ENCODE assay signal across 15 mouse cellular contexts in genomic region chr1:66939668-66940400, GRCm38 (mm10). TPM values are rescaled to one million over a fixed set of nuclear protein-coding genes. Genes with fewer than 3 reads are reported as not detected.
DNase-seq lines count a peak whose midpoint lies in the region; TF ChIP-seq lines count a peak whose summit lies in the region.
"Had no signal": no experiment of that assay in that cellular context is flagged by ENCODE, and none has a peak within 500 bp of the region (broad histone marks: within the 10 kb centered on the region; RNA-seq: fewer than 3 reads in every experiment).

No protein-coding gene starts in this region.

- no peak for TF ChIP-seq POLR2A in kidney, adult 2 months (IDR thresholded peaks at IDR 0.05; ENCODE audit: low read depth, low read length)

- H3K27ac ChIP-seq in kidney, adult 2 months (ENCODE audit: insufficient read depth, low read depth, low read length): no peak overlapping the region
- H3K27ac ChIP-seq: limb, embryonic 15.5 days had no signal

- no peak overlapping the region for H3K4me3 ChIP-seq in kidney, adult 2 months (ENCODE audit: insufficient read depth, low read depth, low read length)
- H3K4me3 ChIP-seq: limb, embryonic 15.5 days had no signal

- DNase-seq in kidney, adult 2 months: peak; percentile 4
- DNase-seq in kidney, postnatal 10 days: no peak
- peak; percentile 33 for DNase-seq in gastrocnemius, postnatal 25 days
- peak; percentile 21 for DNase-seq in heart, postnatal 4 days
- DNase-seq in skeletal muscle tissue, adult 2 months (ENCODE audit: low read depth, low spot score): peak; percentile 90
- DNase-seq in lung, postnatal 14 days: no peak
- DNase-seq in B cell, adult 2 months: no peak
- DNase-seq: cerebellum, adult 11-12 months; kidney, adult 11 months; kidney, postnatal 36 days; lung, adult 18-20 months; thymus, adult 18-20 months had no signal

- no peaks in the 10 kb centered on the region for H3K27me3 ChIP-seq in kidney, adult 2 months (replicated peaks; ENCODE audit: control insufficient read depth, insufficient read depth, low read length)
- H3K27me3 ChIP-seq: limb, embryonic 15.5 days had no signal

- WGBS in kidney, adult 2 months: 55% methylated on average over 12 of the region's 12 CpGs

- H3K4me1 ChIP-seq in kidney, adult 2 months (ENCODE audit: control insufficient read depth, insufficient read depth, low read length): no peaks in the 10 kb centered on the region

- H3K36me3 ChIP-seq in kidney, adult 2 months (ENCODE audit: control insufficient read depth, insufficient read depth, low read length): no peaks in the 10 kb centered on the region
- H3K36me3 ChIP-seq: limb, embryonic 15.5 days had no signal

- TF ChIP-seq CTCF in kidney, adult 2 months (conservative IDR thresholded peaks at IDR 0.05; ENCODE audit: insufficient read depth, insufficient read length, low read depth, low read length): no peak

RNA-seq across cellular contexts. Expression of gene Myl1, which starts 5.4 kb away (rescaled TPM):
- 1.2 and 56.0 TPM in 2 replicates for polyA plus RNA-seq in kidney, adult 2 months (2012; rRNA removed)
- over 10,000 TPM; 28,881 to 29,446 TPM for total RNA-seq in gastrocnemius, postnatal 25 days (2021)
- total RNA-seq in heart, postnatal 4 days (2021): 10 to 100 TPM; 35.0 to 75.2 TPM
- total RNA-seq: hematopoietic stem cell, adult 5-6 weeks had no signal
- polyA plus RNA-seq: spleen, adult 2 months had no signal

Comparison
In these comparisons a context has a peak if more than half of its experiments do, and no peak if none do; other contexts are left out.
1. DNase-seq: peak in kidney, adult 2 months (single experiment), gastrocnemius, postnatal 25 days (single experiment), heart, postnatal 4 days (single experiment) and skeletal muscle tissue, adult 2 months (single experiment); none in kidney, postnatal 10 days (single experiment), lung, postnatal 14 days (single experiment) and B cell, adult 2 months (0 of 2).
2. RNA of gene Myl1, which starts 5.4 kb away (total RNA-seq): 28,881 to 29,446 TPM in gastrocnemius, postnatal 25 days; 35.0 to 75.2 TPM in heart, postnatal 4 days; every median in the first group is over 100 times any median in the second.